In genomic region chr14:101607631-101608518, GRCm38 (mm10) we compare ENCODE assay signal across 8 mouse cellular contexts. TPM values are rescaled to one million over a fixed set of nuclear protein-coding genes. Genes with fewer than 3 reads are reported as not detected.
A peak's percentile ranks its signal among the peaks of the same experiment; 100 is the strongest.
DNase-seq lines count a peak whose midpoint lies in the region; ATAC-seq and TF ChIP-seq lines count a peak whose summit lies in the region.

No protein-coding gene starts in this region.

- DNase-seq in spleen, adult 2 months (ENCODE audit: low read depth in 1 of 2, low spot score in 2 of 2) = no peak
- DNase-seq in spleen, postnatal 10 days (ENCODE audit: low spot score in 2 of 2) = no peak
- peak; percentile 22 to 23 for DNase-seq in gastrocnemius, adult 8-10 months (ENCODE audit: low spot score in 2 of 2)
- DNase-seq in intestine, embryonic 14.5 days (ENCODE audit: low spot score) = peak; percentile 79
- DNase-seq in stomach, postnatal 0 days (ENCODE audit: low spot score) = peak; percentile 34

- 1% methylated on average over 62 of the region's 62 CpGs for WGBS in spleen, adult 2 months
- WGBS in intestine, embryonic 14.5 days = under 1% methylated on average over 62 of the region's 62 CpGs
- WGBS in limb, embryonic 13.5 days = under 1% methylated on average over 62 of the region's 62 CpGs
- under 1% methylated on average over 61 of the region's 62 CpGs for WGBS in midbrain, embryonic 16.5 days
- under 1% methylated on average over 62 of the region's 62 CpGs for WGBS in stomach, postnatal 0 days

- no peak for TF ChIP-seq CTCF in spleen, adult 2 months (IDR thresholded peaks at IDR 0.05; ENCODE audit: extremely low read depth, insufficient read depth, insufficient read length, insufficient replicate concordance)
- peak; percentile 25; the same call in 1 of the 2 replicates for TF ChIP-seq CTCF in stomach, postnatal 0 days (IDR thresholded peaks at IDR 0.05; ENCODE audit: low read depth)

- H3K4me3 ChIP-seq in spleen, adult 2 months (ENCODE audit: extremely low read depth, insufficient read depth, insufficient read length) = peak overlapping the region; percentile 71
- peak overlapping the region; percentile 64 for H3K4me3 ChIP-seq in intestine, embryonic 14.5 days (ENCODE audit: low read depth, low read length)
- peak overlapping the region; percentile 81 for H3K4me3 ChIP-seq in limb, embryonic 13.5 days
- H3K4me3 ChIP-seq in midbrain, embryonic 16.5 days (ENCODE audit: low read depth, low read length) = peak overlapping the region; percentile 88
- H3K4me3 ChIP-seq in stomach, postnatal 0 days (ENCODE audit: low read depth, low read length) = peak overlapping the region; percentile 82

- no peaks in the 10 kb centered on the region for H3K9me3 ChIP-seq in intestine, embryonic 14.5 days (ENCODE audit: control insufficient read depth, low read length)
- no peaks in the 10 kb centered on the region for H3K9me3 ChIP-seq in limb, embryonic 13.5 days
- no peaks in the 10 kb centered on the region for H3K9me3 ChIP-seq in midbrain, embryonic 16.5 days (replicated peaks; ENCODE audit: control insufficient read depth, low read length, poor library complexity, severe bottlenecking)
- H3K9me3 ChIP-seq in stomach, postnatal 0 days (ENCODE audit: control insufficient read depth, low read length) = no peaks in the 10 kb centered on the region

- ATAC-seq in common myeloid progenitor, adult 5-6 weeks (replicated peaks; ENCODE audit: low read depth, poor library complexity, severe bottlenecking) = peak; percentile 9
- peak; percentile 48 for ATAC-seq in intestine, embryonic 14.5 days (replicated peaks; ENCODE audit: low FRiP score, low TSS enrichment, low read depth)
- ATAC-seq in limb, embryonic 13.5 days (ENCODE audit: low FRiP score, low read depth) = peak; percentile 51
- ATAC-seq in midbrain, embryonic 16.5 days = peak; percentile 66
- peak; percentile 57 for ATAC-seq in stomach, postnatal 0 days (ENCODE audit: low FRiP score, low TSS enrichment)

- no peak for TF ChIP-seq EP300 in stomach, postnatal 0 days (optimal IDR thresholded peaks at IDR 0.05)

- H3K4me1 ChIP-seq in spleen, adult 2 months (ENCODE audit: control insufficient read depth, insufficient read depth, insufficient read length) = peaks cover 8% of the 10 kb centered on the region; the same call in 1 of the 2 replicates
- 0 out of 2 replicates have a peak, but pooled peaks cover 2% of the 10 kb centered on the region for H3K4me1 ChIP-seq in intestine, embryonic 14.5 days (replicated peaks; ENCODE audit: control insufficient read depth, insufficient read depth, low read length)
- H3K4me1 ChIP-seq in limb, embryonic 13.5 days = peaks cover 9% of the 10 kb centered on the region; the same call in 1 of the 2 replicates
- H3K4me1 ChIP-seq in midbrain, embryonic 16.5 days (ENCODE audit: control insufficient read depth, insufficient read depth, low read length) = peaks cover 9% of the 10 kb centered on the region; the same call in 1 of the 2 replicates
- no peaks in the 10 kb centered on the region for H3K4me1 ChIP-seq in stomach, postnatal 0 days (replicated peaks; ENCODE audit: control insufficient read depth, insufficient read depth)

- H3K36me3 ChIP-seq in spleen, adult 2 months (ENCODE audit: control insufficient read depth, insufficient read depth, low read length) = no peaks in the 10 kb centered on the region
- no peaks in the 10 kb centered on the region for H3K36me3 ChIP-seq in intestine, embryonic 14.5 days (ENCODE audit: control insufficient read depth, insufficient read depth, low read length)
- no peaks in the 10 kb centered on the region for H3K36me3 ChIP-seq in limb, embryonic 13.5 days
- no peaks in the 10 kb centered on the region for H3K36me3 ChIP-seq in midbrain, embryonic 16.5 days (ENCODE audit: control insufficient read depth, insufficient read depth, low read length)
- no peaks in the 10 kb centered on the region for H3K36me3 ChIP-seq in stomach, postnatal 0 days (ENCODE audit: control insufficient read depth, insufficient read depth, low read length)

- TF ChIP-seq POLR2A in spleen, adult 2 months (IDR thresholded peaks at IDR 0.05; ENCODE audit: low read depth, low read length) = no peak

- H3K9ac ChIP-seq in intestine, embryonic 14.5 days (ENCODE audit: low read length) = peak overlapping the region; percentile 58
- H3K9ac ChIP-seq in limb, embryonic 13.5 days = peak overlapping the region; percentile 81
- peak overlapping the region; percentile 83 for H3K9ac ChIP-seq in midbrain, embryonic 16.5 days (ENCODE audit: low read depth, low read length)
- H3K9ac ChIP-seq in stomach, postnatal 0 days (ENCODE audit: low read length) = peak overlapping the region; percentile 72

- peak overlapping the region; percentile 100 for H3K4me2 ChIP-seq in intestine, embryonic 14.5 days (ENCODE audit: low read length)
- peak overlapping the region; percentile 99 for H3K4me2 ChIP-seq in limb, embryonic 13.5 days (replicated peaks)
- peak overlapping the region; percentile 97 for H3K4me2 ChIP-seq in midbrain, embryonic 16.5 days (ENCODE audit: low read length)
- peak overlapping the region; percentile 100 for H3K4me2 ChIP-seq in stomach, postnatal 0 days (replicated peaks; ENCODE audit: low read depth)

- no peak overlapping the region for H3K27ac ChIP-seq in spleen, adult 2 months (ENCODE audit: insufficient read depth, low read length)
- 0 out of 2 replicates have a peak overlapping the region, but pooled peaks have one; percentile 62 for H3K27ac ChIP-seq in intestine, embryonic 14.5 days (ENCODE audit: low read depth)
- peak overlapping the region; percentile 65 for H3K27ac ChIP-seq in limb, embryonic 13.5 days
- H3K27ac ChIP-seq in midbrain, embryonic 16.5 days (ENCODE audit: low read length) = peak overlapping the region; percentile 17; the same call in 1 of the 2 replicates
- peak overlapping the region; percentile 53; the same call in 1 of the 2 replicates for H3K27ac ChIP-seq in stomach, postnatal 0 days (replicated peaks)

- peaks cover 10% of the 10 kb centered on the region for H3K27me3 ChIP-seq in spleen, adult 2 months (ENCODE audit: control insufficient read depth, insufficient read depth, low read length)
- no peaks in the 10 kb centered on the region for H3K27me3 ChIP-seq in intestine, embryonic 14.5 days (replicated peaks; ENCODE audit: control insufficient read depth, insufficient read depth, low read length)
- 0 out of 2 replicates have a peak, but pooled peaks cover 4% of the 10 kb centered on the region for H3K27me3 ChIP-seq in limb, embryonic 13.5 days
- no peaks in the 10 kb centered on the region for H3K27me3 ChIP-seq in midbrain, embryonic 16.5 days (ENCODE audit: control insufficient read depth, insufficient read depth, low read depth, low read length)
- H3K27me3 ChIP-seq in stomach, postnatal 0 days (ENCODE audit: control insufficient read depth, insufficient read depth, low read length) = no peaks in the 10 kb centered on the region

RNA-seq across cellular contexts. Expression of gene Tbc1d4, which starts 1.1 kb away (rescaled TPM):
- 5.6 and 7.5 TPM in 2 replicates for polyA plus RNA-seq in spleen, adult 2 months (2012; rRNA removed)
- 17.2 and 20.1 TPM in 2 replicates for total RNA-seq in common myeloid progenitor, adult 5-6 weeks (2017)
- total RNA-seq in gastrocnemius, adult 8-10 months (2022) = 10 to 100 TPM; 39.7 to 48.0 (median 43.0) TPM
- 7.3 and 7.5 TPM in 2 replicates for polyA plus RNA-seq in intestine, embryonic 14.5 days (2014; fragmentation: Nextera tagmentation; extraction: Ambion mirVana)
- 12.2 and 12.3 TPM in 2 replicates for polyA plus RNA-seq in limb, embryonic 13.5 days (2015; fragmentation: Nextera tagmentation; extraction: Ambion mirVana)
- polyA plus RNA-seq in midbrain, embryonic 16.5 days (2015; fragmentation: Nextera tagmentation; extraction: Ambion mirVana) = 8.1 and 9.4 TPM in 2 replicates
- polyA plus RNA-seq in stomach, postnatal 0 days (2015; fragmentation: Nextera tagmentation; extraction: Ambion mirVana) = 3.9 and 4.4 TPM in 2 replicates

RNA-seq across cellular contexts. Expression of gene Commd6, which starts 32.6 kb away (rescaled TPM):
- polyA plus RNA-seq in spleen, adult 2 months (2012; rRNA removed) = 15.0 and 15.4 TPM in 2 replicates
- total RNA-seq in common myeloid progenitor, adult 5-6 weeks (2017) = 24.2 and 33.8 TPM in 2 replicates
- total RNA-seq in gastrocnemius, adult 8-10 months (2022) = 10 to 100 TPM; 11.1 to 16.8 (median 16.2) TPM
- 103 and 106 TPM in 2 replicates for polyA plus RNA-seq in intestine, embryonic 14.5 days (2014; fragmentation: Nextera tagmentation; extraction: Ambion mirVana)
- polyA plus RNA-seq in limb, embryonic 13.5 days (2015; fragmentation: Nextera tagmentation; extraction: Ambion mirVana) = 86.7 and 89.7 TPM in 2 replicates
- polyA plus RNA-seq in midbrain, embryonic 16.5 days (2015; fragmentation: Nextera tagmentation; extraction: Ambion mirVana) = 84.8 and 92.2 TPM in 2 replicates
- polyA plus RNA-seq in stomach, postnatal 0 days (2015; fragmentation: Nextera tagmentation; extraction: Ambion mirVana) = 112 and 113 TPM in 2 replicates

RNA-seq across cellular contexts. Expression of gene Uchl3, which starts 45.9 kb away (rescaled TPM):
- 15.3 and 18.1 TPM in 2 replicates for polyA plus RNA-seq in spleen, adult 2 months (2012; rRNA removed)
- 74.5 and 76.4 TPM in 2 replicates for total RNA-seq in common myeloid progenitor, adult 5-6 weeks (2017)
- total RNA-seq in gastrocnemius, adult 8-10 months (2022) = 10 to 100 TPM; 29.3 to 30.8 (median 29.6) TPM
- polyA plus RNA-seq in intestine, embryonic 14.5 days (2014; fragmentation: Nextera tagmentation; extraction: Ambion mirVana) = 145 and 154 TPM in 2 replicates
- 121 and 123 TPM in 2 replicates for polyA plus RNA-seq in limb, embryonic 13.5 days (2015; fragmentation: Nextera tagmentation; extraction: Ambion mirVana)
- 280 and 301 TPM in 2 replicates for polyA plus RNA-seq in midbrain, embryonic 16.5 days (2015; fragmentation: Nextera tagmentation; extraction: Ambion mirVana)
- polyA plus RNA-seq in stomach, postnatal 0 days (2015; fragmentation: Nextera tagmentation; extraction: Ambion mirVana) = 187 and 189 TPM in 2 replicates

Comparison
In these comparisons a context has a peak if more than half of its experiments do, and no peak if none do; other contexts are left out.
1. DNase-seq: peak in gastrocnemius, adult 8-10 months (2 of 2), intestine, embryonic 14.5 days (single experiment) and stomach, postnatal 0 days (single experiment); none in spleen, adult 2 months (0 of 2) and spleen, postnatal 10 days (0 of 2).
2. ATAC-seq: peak in every context shown above with its lines; median percentile 66 in midbrain, embryonic 16.5 days; 57 in stomach, postnatal 0 days; 51 in limb, embryonic 13.5 days; 48 in intestine, embryonic 14.5 days; 9 in common myeloid progenitor, adult 5-6 weeks.
3. Peak in every context shown above with its lines, with median percentiles within 50 percentile points of each other: H3K4me3 ChIP-seq, H3K4me2 ChIP-seq and H3K9ac ChIP-seq.